Mouse (Mus musculus): ENCODE measurements around the gene Slc1a2. TPM values are rescaled to one million over a fixed set of nuclear protein-coding genes. Genes with fewer than 3 reads are reported as not detected.

Slc1a2 gene
- total RNA-seq, 2 experiments from 2014 or later, result 1,660 to 1,742 TPM

DNA sequence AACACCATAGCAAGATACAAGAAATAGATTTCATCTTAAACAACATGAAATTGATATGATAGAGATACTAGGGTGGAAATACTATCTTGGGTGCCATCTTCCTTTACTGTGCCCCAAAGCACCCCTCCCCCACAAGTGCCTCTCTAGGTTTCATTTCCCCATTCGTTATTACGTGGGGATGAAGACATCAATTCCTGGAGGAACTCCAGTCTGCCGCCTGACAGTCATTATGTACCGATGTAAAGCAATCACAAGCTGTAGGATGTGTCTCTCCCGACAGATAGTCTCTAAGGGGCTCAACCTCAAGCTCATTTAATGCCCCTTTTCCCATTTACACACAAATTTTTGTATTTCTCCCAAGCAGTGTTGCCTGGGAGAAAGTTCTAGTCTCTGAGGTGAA lies 20.3 kb upstream of the Slc1a2 start:
- DNase-seq (ENCODE audit: extremely low spot score in 1 of 2, low spot score in 2 of 2), result no peak
- TF ChIP-seq CTCF (IDR thresholded peaks at IDR 0.05), result no peak
- intact Hi-C loops (cut with DNase I), result no loop called here
- Histone ChIP-seq H3K4me3 (no peak overlapping the region), H3K27ac (no peak overlapping the region; the same call in 1 of the 2 replicates)

DNA sequence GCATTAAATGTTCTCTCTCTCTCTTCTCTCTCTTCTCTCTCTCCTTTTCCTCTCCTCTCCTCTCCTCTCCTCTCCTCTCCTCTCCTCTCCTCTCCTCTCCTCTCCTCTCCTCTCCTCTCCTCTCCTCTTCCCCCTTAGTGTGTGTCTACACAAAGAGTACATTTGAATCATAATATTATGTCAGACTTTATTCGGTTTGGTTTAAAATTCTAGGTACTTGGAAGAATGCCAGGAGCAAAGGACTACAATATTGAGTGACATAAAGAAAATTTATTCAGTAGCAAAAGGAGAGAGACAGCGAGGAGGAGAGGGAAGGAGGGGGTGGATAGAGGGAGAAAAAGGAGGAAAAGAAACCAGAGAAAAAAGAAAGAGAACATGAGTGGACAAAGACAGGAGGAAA lies 19.8 kb upstream of the Slc1a2 start:
- intact Hi-C loops (cut with DNase I), result no loop called here
- no peak for DNase-seq (ENCODE audit: extremely low spot score in 1 of 2, low spot score in 2 of 2)
- no peak overlapping the region for H3K4me3 ChIP-seq
- H3K27ac ChIP-seq, result no peak overlapping the region
- TF ChIP-seq CTCF (IDR thresholded peaks at IDR 0.05), result no peak

DNA sequence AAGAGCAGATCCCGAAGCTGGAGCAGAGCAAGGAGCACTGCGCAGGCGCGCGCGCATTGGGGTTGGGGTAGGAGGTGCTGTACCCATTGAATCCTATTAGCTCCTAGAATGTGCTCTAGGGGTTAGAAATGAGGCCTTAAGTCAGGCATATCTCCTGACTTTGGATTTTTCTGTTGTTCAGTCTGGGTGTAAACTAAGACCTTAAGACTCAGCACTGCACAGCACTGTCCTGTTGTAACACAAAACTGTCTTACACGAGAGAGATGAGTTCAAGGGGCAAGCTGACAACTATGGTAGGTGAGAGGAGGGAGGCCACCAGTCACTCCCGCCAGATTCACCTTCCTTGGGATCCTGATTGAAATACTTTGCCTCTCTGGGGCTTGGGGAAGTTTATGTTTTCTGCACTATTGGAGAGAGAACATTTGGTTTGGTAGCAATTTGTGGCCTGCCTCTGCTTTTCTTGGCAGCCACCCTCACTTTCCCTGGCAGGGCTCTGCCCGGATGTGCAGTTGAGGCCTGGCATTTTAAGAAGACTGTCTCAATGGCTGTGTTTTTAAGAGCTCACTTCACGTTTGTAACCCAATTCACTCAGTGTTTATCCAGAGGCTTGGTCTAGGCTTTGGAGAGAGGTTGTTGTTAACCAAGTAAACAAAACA lies 9.5 kb upstream of the Slc1a2 start:
- no peak overlapping the region for H3K4me3 ChIP-seq
- H3K27ac ChIP-seq, result peak overlapping the region; percentile 86
- TF ChIP-seq CTCF (IDR thresholded peaks at IDR 0.05), result no peak
- intact Hi-C loops (cut with DNase I), result loop anchor here (1.0 kb wide), 1 partner anchor 14 kb away; no protein-coding TSS in a partner anchor
- DNase-seq (ENCODE audit: extremely low spot score in 1 of 2, low spot score in 2 of 2), result peak; percentile 52 to 64

DNA sequence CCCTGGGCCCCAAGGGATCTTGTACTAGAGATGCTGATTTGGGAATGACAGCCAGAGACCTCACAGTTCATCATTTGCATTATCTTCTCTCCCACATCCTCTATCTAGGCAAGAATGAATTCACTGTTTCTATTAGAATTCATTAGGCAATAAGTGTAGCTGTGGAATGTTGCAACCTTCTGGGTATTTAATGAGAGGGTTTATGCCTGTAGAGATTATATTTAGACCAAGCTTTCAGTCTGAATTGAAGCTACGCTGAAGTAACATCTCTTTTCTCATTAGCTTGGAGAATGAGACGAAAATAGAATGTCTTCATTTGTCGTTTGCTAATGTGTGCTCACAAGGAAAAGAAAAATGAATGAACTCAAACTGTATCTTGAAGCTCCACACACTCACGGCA lies 8.1 kb upstream of the Slc1a2 start:
- TF ChIP-seq CTCF (IDR thresholded peaks at IDR 0.05), result no peak
- H3K4me3 ChIP-seq, result no peak overlapping the region
- intact Hi-C loops (cut with DNase I), result no loop called here
- H3K27ac ChIP-seq, result peak overlapping the region; percentile 75; the same call in 1 of the 2 replicates
- DNase-seq (ENCODE audit: extremely low spot score in 1 of 2, low spot score in 2 of 2), result no peak

DNA sequence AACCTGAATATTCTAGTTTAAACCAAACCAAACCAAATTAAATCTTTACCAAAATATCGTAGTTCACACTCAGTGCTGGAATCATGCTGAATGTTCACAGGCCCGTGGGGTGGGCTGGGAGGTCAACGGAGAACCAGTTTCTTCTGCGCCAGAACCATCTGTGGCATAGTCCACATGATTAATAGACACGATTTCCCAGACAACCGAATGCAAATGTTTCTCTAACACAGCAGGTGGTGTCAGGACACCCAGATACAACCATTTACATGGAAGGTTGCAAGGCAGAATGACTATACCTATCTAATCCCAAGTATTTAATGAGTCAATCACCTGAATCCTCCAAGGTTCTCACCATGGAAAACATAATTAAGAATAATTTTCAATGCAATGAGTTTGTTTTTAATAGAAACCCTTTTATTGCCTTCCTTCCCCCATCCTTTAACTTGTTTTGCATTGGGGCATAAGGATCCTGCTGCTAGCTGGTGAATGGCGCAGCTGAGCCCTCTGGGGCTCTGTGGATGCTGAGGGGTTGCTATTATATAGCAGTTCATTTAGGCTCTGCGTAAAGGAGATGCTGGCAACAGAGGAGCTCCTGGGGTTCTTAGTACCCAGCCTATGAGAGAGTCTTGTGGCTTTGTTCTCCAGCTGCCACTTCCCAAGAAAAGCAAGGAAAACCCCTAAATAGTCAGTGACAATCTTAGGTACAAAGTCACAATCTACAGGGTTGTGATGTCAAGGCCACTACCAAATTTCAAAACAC lies 2.3 kb upstream of the Slc1a2 start:
- no peak overlapping the region for H3K27ac ChIP-seq
- intact Hi-C loops (cut with DNase I), result loop anchor here (5.0 kb wide), 1 partner anchor 34 kb away; no protein-coding TSS in a partner anchor
- H3K4me3 ChIP-seq, result no peak overlapping the region
- no peak for DNase-seq (ENCODE audit: extremely low spot score in 1 of 2, low spot score in 2 of 2)
- no peak for TF ChIP-seq CTCF (IDR thresholded peaks at IDR 0.05)

DNA sequence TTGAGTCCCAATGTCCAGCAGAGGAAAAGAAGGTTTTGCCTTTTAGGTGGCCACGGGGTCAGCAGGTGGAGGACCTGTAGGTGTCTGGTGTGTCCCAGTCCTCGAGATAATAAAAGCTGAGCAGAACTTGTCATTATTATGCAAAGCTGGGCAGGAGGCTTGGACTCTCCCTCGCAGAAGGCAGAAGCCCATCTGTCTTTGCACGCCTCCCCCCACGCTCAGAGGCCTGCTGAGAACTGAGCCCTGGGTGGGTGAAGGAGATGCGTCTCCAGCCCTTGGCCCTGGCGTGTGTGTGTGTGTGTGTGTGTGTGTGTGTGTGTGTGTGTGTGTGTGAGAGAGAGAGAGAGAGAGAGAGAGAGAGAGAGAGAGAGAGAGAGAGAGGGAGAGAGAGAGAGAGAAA lies 733 bp upstream of the Slc1a2 start:
- peak; percentile 37 to 65 for DNase-seq (ENCODE audit: extremely low spot score in 1 of 2, low spot score in 2 of 2)
- intact Hi-C loops (cut with DNase I), result loop anchor here (1.0 to 5.0 kb wide), 2 partner anchors 23 to 35 kb away; no protein-coding TSS in a partner anchor
- no peak for TF ChIP-seq CTCF (IDR thresholded peaks at IDR 0.05)
- Histone ChIP-seq H3K4me3 (peak overlapping the region; percentile 73; the same call in 1 of the 2 replicates), H3K27ac (peak overlapping the region; percentile 97)

DNA sequence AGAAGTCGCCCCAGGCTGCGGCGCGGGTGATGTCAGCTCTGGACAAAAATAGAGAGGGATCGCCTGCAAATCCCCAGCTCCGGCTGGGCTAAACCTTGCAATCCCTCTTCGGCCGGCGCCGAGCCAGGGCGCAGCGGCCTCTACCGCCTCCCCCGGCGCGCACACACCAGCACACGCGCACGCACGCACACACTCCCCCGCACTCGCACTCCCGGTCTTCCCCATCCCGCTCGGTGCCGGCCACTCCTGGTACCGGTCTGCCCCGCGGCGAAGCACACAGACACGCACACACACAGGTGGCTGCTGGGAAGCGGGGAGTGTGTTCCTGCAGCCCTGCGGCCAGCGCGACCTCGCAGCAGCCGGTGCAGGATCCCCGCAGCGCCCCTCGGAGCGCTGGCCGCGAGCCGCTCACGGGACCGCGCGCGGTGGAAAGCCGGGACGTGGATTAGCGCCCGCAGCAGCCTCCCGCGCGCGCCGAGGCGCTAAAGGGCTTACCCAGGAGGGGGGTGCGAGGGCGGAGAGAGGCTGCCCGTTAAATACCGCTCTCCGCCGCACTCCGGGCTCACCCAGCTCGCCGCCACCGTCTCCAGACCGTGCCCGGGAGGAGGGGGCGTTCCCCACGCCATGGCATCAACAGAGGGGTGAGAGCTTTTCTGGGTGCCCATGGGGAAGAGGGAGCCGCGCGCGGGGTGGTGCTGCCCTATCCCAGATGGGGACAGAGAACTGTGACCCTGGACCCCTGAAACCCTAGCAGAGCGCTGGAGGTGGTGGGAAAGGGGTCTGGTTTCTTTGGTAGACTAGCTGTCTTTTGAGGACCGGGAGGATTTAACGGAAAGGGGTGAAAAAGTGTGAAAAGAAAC lies 432 bp downstream of the Slc1a2 start:
- peak overlapping the region; percentile 97 for H3K27ac ChIP-seq
- TF ChIP-seq CTCF (IDR thresholded peaks at IDR 0.05), result peak; percentile 12
- H3K4me3 ChIP-seq, result peak overlapping the region; percentile 73
- DNase-seq (ENCODE audit: extremely low spot score in 1 of 2, low spot score in 2 of 2), result peak; percentile 75 to 76
- intact Hi-C loops (cut with DNase I), result loop anchor here (1.0 to 5.0 kb wide), 2 partner anchors 25 to 37 kb away; no protein-coding TSS in a partner anchor

DNA sequence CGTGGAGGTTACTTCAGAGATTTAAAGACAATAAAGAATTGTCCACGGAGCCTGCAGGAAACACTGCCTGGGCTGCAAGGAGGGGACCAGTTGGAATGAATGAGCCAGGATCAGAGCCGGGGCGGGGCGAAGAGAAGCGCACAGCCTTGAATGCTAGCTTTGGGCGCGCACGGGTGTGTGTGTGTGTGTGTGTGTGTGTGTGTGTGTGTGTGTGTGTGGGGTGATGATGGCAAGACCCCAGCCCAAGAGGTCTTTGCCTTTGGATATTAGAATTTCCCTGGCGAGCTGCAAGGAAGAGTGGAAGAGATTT lies 1.0 kb downstream of the Slc1a2 start:
- intact Hi-C loops (cut with DNase I), result loop anchor here (5.0 kb wide), 1 partner anchor 37 kb away; no protein-coding TSS in a partner anchor

DNA sequence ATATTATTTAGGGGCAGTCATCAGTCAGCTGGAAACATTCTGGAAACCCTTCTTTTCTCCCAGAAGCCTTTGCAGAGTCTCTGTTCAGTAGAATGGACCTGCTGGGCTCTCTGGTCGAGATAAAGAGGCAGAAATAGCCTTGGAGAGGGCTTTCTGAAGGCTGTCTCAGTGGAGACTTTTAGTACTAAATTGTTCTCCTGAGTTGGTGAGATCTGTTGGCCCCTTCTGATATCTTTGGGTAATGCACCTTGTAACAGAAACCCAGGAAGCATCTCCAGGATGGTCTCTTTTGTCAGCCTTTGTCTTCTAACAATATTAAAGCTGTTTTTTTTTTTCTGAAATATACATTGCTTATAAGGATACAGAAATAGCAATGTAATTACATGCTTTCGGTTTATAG lies 2.6 kb downstream of the Slc1a2 start:
- no peak for DNase-seq (ENCODE audit: extremely low spot score in 1 of 2, low spot score in 2 of 2)
- intact Hi-C loops (cut with DNase I), result loop anchor here (2.0 kb wide), 1 partner anchor 70 kb away; no protein-coding TSS in a partner anchor
- peak overlapping the region; percentile 97 for H3K27ac ChIP-seq
- peak; percentile 42 for TF ChIP-seq CTCF (IDR thresholded peaks at IDR 0.05)
- peak overlapping the region; percentile 73 for H3K4me3 ChIP-seq

More for the DNA sequence above, 1.0 kb downstream of the Slc1a2 start:
- TF ChIP-seq CTCF (IDR thresholded peaks at IDR 0.05), result no peak
- Histone ChIP-seq H3K4me3 (peak overlapping the region; percentile 73), H3K27ac (peak overlapping the region; percentile 97)
- DNase-seq (ENCODE audit: extremely low spot score in 1 of 2, low spot score in 2 of 2), result no peak

DNA sequence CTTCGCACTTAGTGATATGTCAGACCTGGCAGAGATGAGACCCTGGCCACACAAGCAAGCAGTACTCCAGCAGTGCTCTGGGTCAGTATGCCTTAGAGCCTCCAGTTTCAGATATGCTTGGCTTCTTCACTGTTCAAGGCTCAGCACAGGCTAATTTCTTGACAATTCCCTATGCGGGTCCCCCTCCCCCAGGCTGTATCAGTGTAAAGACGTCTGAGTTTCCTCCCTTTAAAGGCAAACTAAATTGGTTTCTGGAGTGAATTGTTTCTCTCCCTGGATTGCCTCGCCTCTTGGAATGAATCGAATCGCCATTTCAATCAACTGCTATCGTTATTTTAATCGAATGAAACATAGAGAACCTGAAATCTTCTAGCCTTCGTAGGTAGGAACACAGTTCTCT lies 4.5 kb downstream of the Slc1a2 start:
- peak overlapping the region; percentile 73 for H3K4me3 ChIP-seq
- no peak for DNase-seq (ENCODE audit: extremely low spot score in 1 of 2, low spot score in 2 of 2)
- peak overlapping the region; percentile 97 for H3K27ac ChIP-seq
- intact Hi-C loops (cut with DNase I), result no loop called here
- TF ChIP-seq CTCF (IDR thresholded peaks at IDR 0.05), result no peak

DNA sequence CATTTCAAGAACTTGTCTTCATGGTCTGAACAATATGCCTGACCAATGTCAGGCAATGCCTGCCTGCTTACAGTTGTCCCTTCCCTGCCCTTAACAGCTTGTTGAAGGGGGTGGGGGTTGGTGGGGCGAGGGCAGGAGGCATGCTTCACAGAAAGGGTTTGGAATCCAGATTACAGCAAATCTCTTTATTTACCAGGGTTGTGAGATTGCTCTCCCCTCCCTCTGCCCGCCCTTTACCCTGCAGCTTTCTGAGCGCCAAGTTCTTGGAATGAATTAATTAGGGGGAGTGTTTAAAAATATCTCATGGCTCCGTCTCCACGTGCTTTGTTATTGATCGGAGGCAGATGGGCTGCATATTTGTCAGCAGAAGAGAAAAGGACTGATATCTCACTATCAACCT lies 4.9 kb downstream of the Slc1a2 start:
- no peak for DNase-seq (ENCODE audit: extremely low spot score in 1 of 2, low spot score in 2 of 2)
- peak overlapping the region; percentile 97; the same call in 1 of the 2 replicates for H3K27ac ChIP-seq
- TF ChIP-seq CTCF (IDR thresholded peaks at IDR 0.05), result no peak
- H3K4me3 ChIP-seq, result peak overlapping the region; percentile 73
- intact Hi-C loops (cut with DNase I), result no loop called here

Measured in left cerebral cortex, adult 2 months (tissue).